Mouse (Mus musculus): ENCODE measurements around the gene Rnf2.

Gene Rnf2

DNA sequence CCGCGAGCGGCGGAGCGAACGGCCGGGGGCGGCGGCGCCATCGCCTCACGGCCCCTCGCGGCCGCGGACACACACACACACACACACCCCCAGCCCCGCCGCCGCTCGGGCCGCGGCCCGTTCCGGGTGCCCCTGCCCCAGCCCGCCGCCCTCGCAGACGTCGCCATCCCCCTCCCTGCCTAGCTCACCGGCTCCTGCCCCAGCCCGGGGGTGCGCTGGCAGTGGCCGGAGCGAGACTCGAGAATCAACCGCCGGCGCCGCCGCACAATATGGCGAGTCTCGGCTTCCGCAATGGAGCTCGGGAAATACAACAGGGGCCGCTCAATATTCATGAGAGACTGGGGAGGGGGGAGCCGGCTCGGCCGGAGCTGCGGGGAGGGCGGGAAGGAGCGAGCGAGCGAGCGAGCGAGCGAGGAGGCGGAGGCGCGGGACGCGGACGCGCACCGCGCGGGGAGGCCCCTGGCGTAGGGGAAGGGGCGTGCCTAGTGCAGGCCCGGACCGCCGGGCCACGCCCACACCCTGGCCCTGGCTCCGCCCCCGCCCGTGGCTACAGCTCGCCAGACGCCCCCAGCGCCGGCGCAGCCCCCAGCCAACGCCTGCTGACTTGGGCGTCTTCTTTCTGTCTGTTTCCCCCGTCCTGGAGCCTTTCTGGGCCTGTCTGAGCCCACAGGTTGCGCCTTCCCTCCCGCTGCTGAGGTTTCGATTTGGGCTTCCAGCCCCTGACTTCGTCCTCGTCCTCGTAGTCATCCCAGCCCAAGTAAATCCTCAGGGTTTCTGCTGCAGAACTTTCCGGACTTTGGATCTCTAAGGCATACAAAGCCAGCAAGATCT lies at the start of gene Rnf2:
Rnf2 (minus strand) TSS at position 425 of the 831 bp plus-strand sequence.
- peak; percentile 97 for DNase-seq

DNA sequence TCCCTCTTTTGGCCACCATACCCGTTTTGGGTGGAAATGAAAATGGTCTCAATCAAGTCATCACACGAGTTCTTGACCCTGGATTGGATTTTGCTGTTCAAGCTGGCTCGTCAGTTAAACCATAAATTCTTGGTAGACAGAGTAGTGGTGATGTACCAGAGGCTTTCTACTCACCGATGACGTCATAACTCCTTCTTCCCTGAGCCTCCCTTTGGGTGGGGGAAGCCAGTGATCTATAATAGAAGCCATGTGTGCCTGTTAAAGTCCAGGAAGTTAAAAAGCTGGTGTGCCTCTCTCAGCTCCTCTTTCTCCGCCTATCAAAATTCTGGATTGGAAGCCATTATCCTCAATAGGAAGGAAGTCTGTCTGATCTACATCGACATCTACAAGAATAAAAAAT lies 49.0 kb upstream of the Rnf2 start:
- DNase-seq, result no peak

DNA sequence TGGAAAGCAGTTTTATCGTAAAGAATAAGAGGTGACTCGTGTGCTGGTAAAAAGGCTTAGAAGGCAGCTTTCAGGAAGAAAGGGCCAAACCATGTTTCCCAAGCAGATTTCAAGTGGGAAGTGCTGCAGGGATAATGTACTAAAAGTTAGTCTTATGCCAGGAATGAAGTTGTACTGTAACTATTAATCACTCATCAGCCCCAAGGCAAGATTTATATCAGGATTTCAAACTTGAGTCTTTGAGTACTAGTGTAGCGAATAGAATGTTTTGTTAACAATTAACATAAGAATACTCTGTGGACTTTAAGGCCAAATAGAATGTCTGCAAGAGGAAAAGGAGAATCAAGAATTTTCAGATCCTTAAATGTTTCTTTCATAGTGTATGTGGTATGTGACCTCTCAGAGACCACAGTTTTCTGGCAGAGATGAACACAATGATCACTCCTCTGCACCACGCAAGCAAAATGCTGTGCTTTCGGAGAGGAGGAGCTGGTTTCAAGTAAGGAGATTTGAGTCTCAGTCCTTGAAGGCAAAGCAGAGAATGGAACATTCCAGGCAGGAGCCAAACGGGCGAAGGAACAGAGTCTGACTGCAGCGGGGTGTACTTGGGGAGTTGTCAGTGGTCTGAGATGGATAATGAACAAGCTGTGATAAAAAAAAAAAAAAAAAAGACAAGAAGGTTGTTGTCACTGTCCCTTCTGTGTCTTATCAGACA lies 48.3 kb upstream of the Rnf2 start:
- DNase-seq, result no peak

DNA sequence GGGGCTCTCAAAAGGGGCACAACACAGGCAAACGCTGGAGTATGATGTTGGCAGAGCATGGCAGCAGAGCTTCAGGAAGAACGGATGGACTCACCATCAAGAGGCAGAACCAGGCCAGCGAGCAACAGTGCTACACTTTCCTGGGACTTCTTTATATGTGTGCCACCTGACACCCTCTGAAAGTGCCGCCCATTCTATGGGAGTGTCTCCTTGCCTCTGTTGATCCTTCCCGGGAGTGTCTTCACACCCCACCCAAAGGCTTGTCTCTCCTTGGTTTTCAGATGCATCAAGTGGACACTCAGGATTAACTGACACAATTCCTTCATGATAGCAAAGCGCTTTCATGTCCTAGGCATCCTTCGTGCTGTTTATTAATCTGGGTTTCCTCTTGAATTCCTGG lies 44.8 kb upstream of the Rnf2 start:
- DNase-seq, result no peak

DNA sequence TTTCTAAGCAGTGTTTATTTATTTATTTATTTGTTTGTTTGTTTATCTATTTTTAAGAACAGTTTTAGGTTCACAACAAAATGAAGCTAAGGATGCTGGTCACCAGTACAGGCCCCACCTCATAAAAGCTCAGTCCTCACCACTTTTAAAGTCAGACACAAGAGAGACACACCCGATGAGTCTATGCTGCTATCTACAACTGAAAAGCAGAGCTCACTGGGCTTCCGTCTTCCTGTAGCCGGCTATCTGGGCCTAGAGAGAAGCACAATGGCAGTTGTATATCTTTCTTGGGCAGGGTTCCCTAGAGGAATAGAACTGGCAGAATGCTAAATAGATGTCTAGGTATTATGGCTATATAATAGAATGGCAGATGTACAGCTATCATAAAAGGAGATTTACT lies 43.8 kb upstream of the Rnf2 start:
- DNase-seq, result no peak

DNA sequence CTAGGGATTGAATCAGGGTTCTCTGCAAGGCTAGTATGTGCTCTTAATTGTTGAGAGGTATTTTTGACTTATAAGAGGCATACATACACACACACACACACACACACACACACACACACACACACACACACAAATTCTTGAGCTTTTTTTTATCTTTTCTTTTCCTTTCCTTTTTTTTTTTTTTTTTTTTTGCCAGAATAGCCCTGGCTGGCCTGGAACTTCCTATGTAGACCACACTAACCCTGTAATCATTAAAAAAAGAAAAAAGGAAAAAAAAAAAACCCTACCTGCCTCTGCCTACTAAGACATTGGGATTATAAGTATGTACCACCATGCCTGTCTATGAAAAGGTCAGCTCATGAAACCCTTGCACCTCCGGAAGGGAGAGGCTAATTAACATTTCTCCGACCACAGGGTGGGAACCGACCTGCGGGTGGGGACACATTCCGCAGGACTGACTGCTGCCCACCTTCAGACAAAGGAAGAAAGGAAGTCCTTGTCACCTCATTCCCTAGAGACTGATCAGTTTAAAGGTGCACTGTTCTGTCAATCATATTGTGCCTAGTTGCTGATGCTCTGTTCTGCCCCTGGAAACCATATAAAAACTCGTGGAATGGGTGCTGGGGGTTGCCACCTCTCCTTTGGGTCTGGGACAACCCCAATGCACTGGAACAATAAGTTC lies 43.2 kb upstream of the Rnf2 start:
- DNase-seq, result no peak

DNA sequence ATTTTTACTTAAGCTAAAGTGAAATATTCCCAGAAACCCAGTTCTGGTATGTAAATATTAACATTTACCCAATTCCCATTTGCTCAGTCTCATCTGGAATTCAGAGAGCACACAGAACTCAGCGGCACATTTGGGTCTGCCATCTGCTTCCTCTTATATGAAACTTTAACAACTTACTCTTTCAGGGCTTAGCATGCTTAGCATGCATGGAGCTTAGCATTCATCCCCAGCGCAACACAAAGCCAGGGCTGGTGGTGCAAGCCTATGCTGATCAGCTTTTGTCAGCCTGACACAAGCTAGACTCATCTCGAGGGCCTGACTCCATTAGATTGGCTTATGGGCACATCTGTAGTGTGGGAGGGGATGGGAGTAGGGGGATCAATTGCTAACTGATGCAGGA lies 25.9 kb upstream of the Rnf2 start:
- no peak for DNase-seq

DNA sequence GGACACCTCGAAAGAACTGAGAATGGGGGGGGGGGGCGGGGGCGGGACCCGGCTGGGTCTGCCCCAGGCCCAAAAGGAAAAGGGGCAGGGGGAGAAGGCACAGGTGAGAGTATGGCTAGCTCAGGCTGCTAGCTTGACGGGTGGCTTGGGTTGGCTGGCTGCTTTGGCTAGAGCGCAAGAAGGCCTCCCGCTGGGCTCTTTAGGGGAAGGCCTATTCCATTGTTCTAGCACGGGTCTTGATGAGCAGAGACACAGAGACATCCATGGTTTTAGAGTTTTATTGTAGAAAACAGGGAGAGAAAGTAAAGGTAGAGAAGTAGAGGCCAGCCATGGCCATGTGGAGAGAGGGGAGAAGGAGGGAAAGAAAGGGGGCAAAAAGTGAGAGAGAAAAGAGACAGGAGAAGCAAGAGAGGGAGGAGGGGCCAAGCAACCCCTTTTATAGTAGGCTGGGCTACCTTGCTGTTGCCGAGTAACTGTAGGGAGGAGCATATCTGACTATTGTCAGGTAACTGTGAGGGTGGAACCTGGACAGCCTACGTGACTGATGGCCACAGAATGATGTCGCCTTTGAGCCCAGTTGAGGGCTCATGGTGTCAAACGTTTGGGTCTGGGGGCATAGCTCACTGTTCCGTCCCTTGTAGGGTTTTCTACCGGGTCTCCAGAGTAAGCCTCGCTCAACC lies 17.0 kb upstream of the Rnf2 start:
- DNase-seq, result no peak

DNA sequence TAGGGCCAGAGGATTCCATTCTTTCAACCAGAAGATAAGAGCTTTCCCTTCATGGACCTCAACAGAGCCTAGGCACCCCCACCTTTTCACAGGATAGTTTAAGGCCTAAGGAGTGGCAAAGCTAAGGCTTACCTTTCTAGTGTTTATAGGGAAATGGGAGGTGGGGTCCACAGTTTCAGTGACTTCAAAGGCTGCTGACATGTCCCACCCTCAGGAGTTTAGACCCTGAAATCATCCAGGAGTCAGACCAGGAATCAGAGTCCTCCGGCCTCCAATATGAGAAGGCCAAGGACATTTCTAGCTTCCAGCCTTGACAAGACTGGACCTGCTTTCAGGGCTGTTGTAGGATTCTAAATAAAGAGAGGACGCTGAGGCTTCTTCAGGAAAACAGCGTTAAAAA lies 16.1 kb upstream of the Rnf2 start:
- DNase-seq, result no peak

DNA sequence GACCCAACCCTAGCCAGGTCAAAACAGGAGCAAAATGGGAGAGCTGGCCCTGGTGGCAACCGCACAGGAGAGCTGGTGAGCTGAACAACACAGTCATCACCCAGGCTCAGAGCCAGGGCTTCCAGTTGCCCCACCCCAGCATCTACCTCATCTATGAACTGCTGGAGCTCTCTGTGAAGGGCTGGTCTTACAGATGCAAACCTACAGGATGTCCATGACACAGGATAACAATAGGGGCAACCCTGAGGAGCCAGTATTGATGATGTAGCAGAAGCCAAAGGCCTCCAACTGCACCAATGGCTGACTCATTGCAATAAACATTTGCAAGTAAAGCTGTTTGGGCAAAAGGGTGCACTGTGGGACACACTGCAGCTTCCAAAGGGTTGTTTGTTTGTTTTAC lies 15.0 kb upstream of the Rnf2 start:
- no peak for DNase-seq

DNA sequence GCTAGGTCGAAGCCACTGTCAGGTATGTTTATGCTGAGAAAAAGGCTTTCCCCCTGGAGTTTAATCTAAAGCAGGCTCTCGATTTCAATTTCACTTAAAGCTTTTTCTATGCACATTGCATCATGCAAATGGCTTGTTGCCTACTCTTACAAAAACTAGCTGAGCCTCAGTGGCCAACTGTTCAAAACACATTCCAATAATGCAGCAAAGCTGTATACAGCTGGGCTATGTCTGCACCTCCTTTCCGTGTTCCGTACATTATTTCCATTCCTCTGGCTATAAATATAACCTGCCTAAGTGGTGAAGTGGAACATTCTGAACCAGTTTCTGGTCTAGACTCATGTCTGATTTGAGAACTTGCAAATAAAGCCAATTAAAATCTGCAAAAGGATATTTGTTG lies 13.4 kb upstream of the Rnf2 start:
- no peak for DNase-seq

DNA sequence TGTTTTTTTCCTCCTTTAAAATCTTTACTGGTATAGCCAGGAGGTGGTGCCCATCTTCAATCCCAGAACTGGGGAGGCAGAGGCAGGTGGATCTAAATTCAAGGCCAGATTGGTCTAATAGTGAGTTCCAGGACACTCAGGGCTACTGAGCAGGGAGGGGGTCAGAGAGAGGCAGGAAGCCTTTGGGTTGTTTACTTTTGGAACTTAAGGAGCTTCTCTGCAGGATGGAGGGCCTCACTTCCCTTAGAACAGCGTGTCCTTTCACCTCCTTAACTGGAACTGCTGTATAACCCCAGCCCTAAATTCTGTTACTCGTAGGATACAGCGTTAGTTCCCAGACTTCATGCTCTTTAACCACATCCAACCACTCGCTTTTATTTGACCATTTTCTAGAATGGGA lies 10.1 kb upstream of the Rnf2 start:
- DNase-seq, result no peak

DNA sequence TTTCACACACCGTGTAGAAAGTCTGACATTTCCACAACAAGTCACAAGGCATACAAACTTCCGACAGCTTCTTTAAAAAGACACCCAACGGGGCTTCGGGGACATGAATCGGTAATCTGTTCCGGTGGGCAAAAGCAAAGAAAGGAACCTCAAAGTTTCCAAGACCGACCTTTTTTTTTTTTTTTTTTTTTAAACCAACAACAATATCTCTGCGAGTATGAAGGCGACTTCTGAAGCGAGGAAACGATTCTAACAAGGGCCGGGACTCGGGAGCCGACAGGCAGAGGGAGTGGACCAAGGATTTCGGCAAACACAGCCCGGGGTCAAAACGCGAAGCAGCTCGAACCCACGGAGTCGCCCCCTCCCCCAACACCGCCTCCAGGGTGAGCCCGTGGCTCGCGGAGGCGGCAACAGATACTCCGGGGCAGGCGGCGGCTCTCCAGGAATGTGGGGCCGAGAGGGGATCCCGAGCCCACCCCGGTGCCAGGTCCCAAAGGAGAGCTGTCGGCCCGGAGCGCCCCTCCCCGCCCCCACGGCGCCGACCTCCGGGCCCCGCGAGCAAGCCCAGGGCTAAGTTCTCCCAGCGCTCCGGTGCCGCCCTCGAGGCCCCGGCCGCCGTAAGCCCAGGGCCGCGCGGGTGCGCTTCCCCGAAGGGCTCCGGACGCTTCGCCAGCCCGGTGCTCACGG lies 797 bp downstream of the Rnf2 start:
- peak; percentile 72 for DNase-seq

DNA sequence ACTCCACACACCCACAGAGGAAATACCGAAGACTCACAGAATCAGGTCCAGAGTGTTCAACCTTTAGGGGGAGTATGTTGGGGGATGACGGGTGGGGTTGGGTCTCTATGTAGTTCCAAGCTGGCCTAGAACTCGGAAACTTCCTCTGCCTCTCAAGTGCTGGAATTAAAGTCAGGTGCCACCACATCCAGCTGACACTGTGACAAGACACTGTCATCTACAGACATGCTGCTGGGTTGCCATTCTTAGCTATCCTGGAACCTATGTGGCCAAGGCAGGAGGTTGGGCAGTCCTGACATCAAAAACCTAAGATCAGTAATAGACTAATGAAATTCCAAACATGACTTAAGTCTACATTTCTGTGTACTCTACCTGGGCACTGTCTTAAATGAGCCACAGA lies 2.4 kb downstream of the Rnf2 start:
- DNase-seq, result no peak

DNA sequence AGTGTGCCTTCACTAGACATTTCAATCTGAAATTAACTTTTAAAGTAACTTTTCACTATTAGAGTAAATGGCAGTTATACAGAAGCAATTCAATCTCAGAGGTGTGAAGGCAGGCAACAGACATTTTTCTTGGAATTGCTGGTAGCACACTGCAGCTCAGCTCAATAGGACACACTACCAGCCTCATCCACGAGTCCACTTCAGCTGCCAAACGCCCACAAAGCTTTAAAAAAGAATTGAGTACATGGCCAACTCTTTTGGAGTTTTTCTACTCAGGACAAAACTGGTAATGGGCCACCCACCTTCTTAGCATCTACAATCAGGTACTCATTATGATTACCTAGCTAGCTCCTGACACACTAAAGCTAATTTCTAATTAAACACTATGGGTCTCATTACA lies 2.8 kb downstream of the Rnf2 start:
- DNase-seq, result no peak

DNA sequence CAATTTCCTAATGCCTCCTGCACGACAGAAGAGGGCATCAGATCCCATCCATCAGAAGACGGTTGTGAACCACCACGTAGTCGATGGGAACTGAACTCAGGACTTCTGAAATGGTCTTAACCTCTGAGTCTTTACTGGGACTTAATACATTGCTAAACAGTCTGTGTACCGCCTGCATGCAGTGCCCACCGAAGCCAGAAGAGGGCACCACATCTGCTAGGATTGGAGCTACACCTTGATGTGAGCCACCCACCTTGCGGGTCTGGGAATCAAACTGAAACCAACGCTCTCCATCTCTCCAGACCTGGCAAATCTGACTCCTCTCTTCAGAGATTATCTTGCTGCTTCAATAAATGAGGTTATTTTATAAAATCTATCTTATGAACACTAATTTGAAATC lies 3.7 kb downstream of the Rnf2 start:
- peak; percentile 72 for DNase-seq

DNA sequence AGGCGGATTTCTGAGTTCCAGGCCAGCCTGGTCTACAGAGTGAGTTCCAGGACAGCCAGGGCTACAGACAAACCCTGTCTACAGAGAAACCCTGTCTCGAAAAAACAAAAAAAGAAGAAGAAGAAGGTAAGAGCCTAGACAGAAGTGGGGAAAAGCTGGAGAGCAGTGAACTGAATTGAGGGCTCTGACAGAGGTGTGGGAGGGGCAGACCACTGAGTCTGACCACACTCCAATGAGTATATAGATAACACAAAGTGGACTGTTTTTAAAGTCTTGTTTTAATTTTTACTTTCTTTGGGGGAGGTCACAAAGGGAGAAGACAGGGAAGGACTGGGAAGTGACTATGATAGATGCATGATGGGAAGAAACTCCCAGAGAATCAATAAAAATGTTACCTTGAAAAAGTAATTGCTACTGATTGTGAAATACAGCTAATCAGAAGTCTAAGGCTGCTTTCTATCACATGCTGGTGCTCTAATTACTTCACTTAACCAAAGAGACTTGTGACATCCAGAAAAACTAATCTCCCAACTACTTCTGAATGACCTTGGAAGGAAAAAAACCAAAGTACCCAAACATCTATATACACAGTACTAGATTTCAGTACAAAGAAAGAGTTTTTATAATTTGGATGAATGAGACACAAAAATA lies 5.0 kb downstream of the Rnf2 start:
- no peak for DNase-seq

DNA sequence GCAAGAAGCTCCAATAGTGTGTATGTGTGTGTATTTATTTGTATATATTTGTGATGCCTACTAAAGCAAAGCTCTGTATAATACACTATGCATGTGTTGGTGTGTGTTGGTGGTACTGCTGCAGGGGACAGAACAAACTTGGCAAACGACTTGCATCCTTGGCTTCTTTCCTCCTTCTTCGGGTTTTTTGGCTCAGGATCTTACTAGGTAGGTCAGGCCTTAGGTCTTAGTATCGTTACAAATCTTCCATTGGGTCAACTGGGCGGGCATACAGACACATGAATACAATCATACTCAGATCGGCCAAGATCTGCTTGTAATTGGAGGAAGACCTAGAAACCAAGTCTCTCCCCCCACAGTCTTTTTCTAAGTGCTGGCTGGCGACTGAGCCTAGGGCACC lies 6.0 kb downstream of the Rnf2 start:
- DNase-seq, result no peak

DNA sequence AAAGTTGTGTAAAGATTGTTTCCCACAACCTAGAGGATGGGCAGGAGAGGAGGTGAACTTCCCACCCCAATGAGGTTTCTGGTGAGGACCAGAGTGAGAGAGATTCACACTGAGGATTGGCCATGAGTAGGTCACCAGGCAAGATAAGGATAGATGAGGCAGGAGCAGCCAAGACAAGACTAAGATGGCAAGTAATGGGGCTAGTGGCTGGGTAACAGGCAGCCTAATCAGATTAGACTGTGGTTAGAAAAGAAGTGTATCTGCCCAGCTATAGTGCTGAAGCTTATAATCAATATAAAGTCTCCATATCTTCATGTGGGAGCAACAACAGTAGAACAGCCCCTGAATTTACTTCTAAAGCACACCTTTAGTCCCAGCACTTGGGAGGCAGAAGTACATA lies 6.9 kb downstream of the Rnf2 start:
- DNase-seq, result no peak

DNA sequence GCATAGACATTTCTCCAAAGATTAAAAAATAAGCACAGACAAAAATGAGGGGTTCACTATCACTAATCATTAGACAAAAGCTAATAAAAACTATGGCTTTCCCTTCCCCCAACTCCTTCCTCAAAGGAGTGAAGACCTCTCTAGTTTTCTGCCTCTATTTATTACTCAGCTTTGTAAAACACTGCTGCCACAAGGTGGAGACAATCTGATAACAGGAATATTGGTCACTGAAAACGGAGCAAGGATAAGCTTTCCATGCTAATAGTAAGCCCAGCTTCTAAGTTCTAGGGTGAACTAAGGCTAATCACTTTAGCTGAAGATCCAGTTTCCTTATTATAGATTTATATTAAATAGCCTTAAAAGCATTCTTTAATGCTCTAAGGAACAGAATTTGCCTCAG lies 8.3 kb downstream of the Rnf2 start:
- DNase-seq, result no peak

DNA sequence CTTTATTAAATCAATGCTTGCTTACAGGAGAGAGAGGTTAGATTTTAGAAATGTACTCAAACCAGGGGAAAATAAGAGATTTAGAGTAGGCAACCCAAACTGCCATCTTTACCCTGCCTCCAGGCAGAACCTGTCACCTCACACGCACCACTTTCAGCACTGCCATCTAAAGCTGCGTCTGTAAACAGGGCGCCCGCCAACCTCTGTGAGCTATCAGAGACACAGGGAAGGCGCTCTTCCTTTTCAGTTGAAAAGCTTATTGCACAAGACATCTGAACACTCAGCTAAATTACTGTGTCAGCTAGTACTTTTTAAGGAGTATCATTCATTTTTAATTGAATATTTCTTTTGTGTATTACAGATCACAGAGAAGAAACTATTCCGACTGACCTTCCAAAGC lies 10.9 kb downstream of the Rnf2 start:
- peak; percentile 42 for DNase-seq

DNA sequence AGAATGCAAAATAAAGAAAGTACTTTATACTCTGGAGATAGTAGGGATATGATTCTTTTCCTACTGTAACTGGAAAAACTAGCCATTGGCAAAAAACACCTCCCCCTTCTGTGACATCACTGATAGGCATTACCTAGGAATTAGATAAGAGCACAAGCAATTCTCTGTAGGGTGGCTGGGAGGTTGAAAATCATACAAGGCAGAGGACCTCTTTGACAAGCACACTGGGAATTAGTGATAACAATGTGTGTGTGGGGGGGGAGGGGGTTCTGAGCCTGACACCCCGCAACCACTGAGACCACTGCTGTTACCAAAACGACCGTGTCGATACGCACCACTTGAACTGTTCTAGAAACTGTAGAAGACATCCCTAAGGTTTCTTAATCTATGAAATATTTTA lies 16.0 kb downstream of the Rnf2 start:
- DNase-seq, result no peak
